Mouse (Mus musculus) inflammation-experienced regulatory T-cells, adult 16 weeks (primary cell): ENCODE results near the gene Stkld1. TPM values are rescaled to one million over a fixed set of nuclear protein-coding genes. Genes with fewer than 3 reads are reported as not detected.

Source experiments
- polyA plus RNA-seq: library from polyadenylated mRNA; unstranded; fragments of 100-300 nt; shearing (Covaris generic); gene quantifications from one replicate; pipeline ENCODE4 v1.2.1, GENCODE M21; 2017

Stkld1 gene
- 0.57 TPM for polyA plus RNA-seq

DNA sequence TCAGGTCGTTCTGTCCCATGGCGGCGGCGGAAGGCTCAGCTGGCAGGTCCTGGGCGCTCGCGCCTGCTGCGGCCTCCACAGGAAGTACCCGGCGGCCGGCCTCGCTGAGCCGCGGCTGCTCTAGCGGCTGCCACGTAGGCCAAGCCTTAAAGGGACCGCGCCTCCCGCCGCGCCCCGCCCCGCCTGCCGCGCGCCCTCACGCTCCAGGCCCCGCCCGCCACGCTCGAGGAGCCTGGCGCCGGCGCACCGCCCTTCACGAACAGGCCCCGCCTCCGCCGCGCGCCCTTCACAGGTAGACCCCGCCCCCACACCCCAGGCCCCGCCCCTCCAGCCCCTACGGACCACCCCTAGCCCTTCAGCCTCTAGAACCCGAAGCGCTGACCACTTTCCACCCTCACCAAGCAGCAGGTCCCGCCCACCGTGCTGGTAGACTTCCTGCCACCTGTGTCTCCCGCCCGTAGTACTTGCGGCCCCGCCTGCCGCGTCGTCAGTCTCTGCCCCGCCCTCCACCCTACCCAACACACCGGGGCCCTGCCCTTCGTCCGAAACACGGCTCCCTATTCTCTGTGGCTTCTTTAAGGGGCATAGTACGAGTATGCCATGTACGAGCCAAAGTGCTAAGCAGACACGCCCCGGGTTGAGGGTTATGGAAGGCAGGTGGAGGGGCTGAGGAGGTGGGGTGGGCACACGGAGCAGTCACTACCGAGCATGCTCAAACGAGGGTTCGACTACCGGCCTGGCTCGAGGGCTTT lies at the start of gene Stkld1, which contains the start of gene Surf4:
TSS of gene Stkld1 (plus strand) at position 744 of the 752 bp plus-strand sequence.
TSS of gene Surf4 (minus strand) at position 625 of the 752 bp plus-strand sequence.

DNA sequence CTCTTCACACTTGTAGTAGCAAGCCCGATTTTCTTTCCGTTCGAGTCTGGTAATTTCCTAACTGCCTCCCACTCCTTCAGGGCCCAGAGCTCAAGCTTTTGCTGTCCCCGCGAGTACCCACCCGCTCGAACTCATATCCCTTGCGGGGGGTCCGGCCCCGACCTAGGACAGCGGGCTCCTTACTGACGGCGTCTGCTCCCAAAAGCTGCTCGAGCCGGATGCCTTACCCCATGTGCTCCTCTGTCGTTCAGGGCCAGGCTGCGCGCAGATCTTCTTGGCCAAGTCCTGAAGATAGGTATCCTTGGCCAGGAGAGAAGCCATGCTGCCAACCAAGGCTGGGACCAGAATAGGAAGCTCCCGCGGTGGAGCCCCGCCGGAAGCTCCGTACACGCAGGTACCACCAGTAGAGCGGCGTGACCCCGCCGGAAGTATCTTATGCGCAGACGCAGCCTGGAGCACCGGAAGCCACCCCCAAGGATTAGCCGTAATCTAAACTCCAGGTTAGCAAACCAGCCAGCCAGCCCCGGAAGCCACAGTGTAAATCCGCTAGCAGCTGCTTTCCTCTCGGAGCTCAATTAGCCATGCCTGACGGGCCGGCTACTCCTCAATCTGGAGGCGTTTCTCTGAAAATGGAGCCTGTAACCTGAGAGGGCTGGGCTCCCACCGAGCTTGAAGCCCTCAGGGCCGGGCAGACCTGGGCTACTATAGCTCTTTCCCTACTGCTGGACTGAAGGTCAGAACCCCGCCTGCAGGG lies 31.2 kb upstream of the Stkld1 start, which contains the start of gene Surf6:
TSS of gene Surf6 (minus strand) at position 413 of the 754 bp plus-strand sequence.

DNA sequence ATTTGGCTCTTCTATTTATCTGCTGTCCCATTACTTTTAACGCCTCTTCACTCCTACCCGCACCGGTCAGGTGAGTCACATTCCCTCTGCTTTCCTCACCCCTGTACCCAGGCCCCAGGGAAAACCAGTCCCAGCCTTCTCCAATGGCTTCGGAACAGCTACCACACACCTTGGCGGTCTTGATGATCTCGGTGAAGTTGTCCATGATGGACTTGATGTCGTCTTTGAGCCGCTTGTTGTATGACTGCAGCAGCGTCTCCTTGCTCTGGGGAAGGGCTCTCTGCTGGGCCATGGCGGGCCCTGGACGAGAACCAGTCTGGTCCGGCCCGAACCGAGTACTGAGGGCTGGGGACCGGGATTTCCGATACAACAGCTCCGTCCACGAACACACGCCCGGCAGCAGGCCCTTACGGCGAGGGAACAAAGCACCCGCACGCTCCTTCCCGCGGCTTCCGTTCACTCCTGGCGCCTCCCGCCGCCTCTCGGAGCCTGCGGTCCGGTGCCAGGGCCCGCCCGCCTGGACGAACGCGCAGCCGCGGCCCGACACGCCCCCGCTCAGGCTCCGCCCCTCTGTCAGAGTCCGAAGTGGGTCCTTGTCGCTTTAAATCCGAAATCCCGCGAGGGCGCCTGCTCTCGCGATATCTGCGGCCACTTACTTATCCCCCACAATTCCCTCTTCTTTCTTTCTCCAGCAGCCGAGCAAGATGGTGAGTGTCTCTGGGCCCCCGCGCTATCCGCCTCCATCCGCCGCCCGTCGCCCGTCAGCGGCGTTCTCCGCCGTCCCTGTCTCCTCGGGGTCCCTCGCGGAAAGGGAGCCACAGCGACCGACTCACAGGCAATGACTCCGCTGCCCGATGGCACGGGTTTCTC lies 23.5 kb upstream of the Stkld1 start, which contains the start of the genes Med22 and Rpl7a:
TSS of gene Med22 (minus strand) at position 554 of the 870 bp plus-strand sequence.
TSS of gene Rpl7a (plus strand) at position 641 of the 870 bp plus-strand sequence.

DNA sequence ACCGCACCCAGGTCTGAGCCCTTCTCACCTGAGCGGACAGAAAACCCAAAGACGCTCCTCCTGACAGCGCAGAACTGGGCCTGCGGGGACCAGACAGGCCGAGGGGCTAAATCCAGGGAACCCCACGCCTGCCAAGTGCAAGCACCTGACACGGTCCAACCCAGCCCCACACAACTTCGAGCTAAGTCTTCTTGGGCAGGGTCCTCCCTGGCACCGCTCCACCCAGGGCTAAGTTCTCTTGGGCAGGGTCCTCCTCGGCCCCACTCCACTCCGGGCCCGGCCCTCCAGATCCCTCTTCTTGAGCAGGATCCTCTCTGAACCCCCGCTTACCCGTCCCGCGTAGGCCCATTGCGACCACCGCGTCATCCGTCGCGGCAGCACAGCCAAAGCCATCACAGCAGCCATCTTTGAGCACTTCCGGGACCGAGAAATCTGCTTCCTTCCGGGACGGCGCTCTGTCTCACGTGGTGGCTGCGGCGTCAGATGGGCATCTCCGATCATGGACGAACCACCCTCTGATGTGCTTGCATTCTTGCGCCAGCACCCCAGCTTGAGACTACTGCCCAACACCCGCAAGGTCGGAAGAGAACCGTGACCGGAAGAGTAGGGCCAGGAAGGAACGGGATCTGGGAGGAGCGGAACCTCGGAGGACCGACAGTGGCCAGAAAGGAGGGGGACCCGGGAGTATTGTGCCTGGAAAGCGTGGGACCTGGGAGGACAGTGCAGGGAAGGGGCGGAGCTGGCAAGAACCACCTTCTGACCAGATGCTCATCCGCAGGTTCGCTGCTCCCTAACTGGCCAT lies 17.7 kb upstream of the Stkld1 start, which contains the start of the genes Surf2 and Surf1:
TSS of gene Surf2 (plus strand) at position 441 of the 802 bp plus-strand sequence.
TSS of gene Surf1 (minus strand) at position 604 of the 802 bp plus-strand sequence.

DNA sequence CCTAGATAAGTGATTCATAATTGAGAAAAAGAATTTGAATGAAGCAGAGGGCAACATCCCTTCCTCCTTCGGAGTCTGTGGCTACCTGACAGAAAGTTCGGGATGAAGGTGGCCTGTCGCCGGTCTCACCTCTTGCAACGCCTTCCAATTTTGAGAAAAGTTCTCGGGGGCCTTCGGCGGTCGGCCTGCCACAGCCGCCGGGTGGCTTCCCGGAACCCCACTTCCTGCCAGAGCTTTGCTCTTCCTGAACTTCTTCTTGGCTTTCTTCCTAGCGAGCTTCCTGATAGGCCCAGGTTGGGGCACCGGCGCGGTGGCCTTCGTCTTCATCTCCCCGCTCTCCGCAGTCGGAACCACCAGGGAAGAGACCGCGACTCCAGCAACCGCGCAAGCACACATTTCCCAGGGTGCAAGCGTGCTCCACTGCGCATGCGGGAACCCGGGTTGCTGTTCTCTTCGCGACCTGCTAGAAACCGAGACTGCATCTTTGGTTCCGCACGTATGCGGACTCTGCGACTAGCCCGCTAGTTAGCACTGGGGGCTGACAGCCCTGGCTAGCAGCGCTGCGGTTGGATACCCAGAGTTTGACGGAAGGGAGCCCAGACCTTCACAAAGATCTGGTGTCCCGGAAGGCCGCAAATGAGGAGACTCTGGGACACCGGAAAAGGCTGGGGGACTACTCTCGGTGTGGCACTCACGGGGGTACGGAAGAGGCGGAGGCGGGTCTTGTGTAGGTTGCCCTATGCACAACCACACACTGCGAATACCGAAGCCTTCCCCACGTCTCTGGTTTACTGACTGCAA lies 30.3 kb downstream of the Stkld1 start, which contains the start of gene Rexo4:
TSS of gene Rexo4 (minus strand) at position 464 of the 801 bp plus-strand sequence.

DNA sequence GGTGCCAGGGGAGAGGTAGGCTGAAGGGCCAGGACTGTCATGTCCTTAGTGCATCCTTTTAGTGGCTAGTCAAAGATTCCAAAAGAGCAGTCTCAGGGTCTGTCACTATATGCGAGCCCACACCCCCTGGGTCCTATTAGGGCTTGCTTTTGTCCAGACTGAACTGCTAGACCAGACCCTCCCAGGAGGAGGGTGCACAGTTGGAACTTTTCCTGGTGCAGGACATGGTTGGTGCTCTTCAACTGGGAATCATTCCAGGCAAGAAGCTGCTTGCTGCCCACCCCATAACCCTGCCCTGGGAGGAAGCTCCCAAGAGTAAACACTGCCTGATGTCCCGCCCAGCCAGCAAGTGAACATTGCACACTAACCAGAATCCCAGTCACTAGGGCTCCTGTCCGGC lies 39.3 kb downstream of the Stkld1 start, which contains the start of gene Adamts13:
TSS of gene Adamts13 (plus strand) at position 301 of the 400 bp plus-strand sequence.

Other genes starting within 250 kb of the Stkld1 start
- gene Abo, start 69.1 kb upstream of the Stkld1 start, polyA plus RNA-seq = not detected
- 48.2 TPM for gene Surf6, start 31.2 kb upstream of the Stkld1 start, polyA plus RNA-seq
- gene Med22, start 23.4 kb upstream of the Stkld1 start, polyA plus RNA-seq = 49.9 TPM
- gene Rpl7a, start 23.3 kb upstream of the Stkld1 start, polyA plus RNA-seq = 266 TPM
- gene Surf2, start 17.7 kb upstream of the Stkld1 start, polyA plus RNA-seq = 76.7 TPM
- gene Surf1, start 17.5 kb upstream of the Stkld1 start, polyA plus RNA-seq = 116 TPM
- gene Surf4, start 119 bp upstream of the Stkld1 start, polyA plus RNA-seq = 181 TPM
- 83.9 TPM for gene Rexo4, start 30.3 kb downstream of the Stkld1 start, polyA plus RNA-seq
- not detected for gene Adamts13, start 39.4 kb downstream of the Stkld1 start, polyA plus RNA-seq
- 32.6 TPM for gene Cacfd1, start 75.9 kb downstream of the Stkld1 start, polyA plus RNA-seq
- gene Slc2a6, start 94.0 kb downstream of the Stkld1 start, polyA plus RNA-seq = 5.2 TPM
- gene Mymk, start 138.1 kb downstream of the Stkld1 start, polyA plus RNA-seq = not detected
- 0.24 TPM for gene Adamtsl2, start 145.3 kb downstream of the Stkld1 start, polyA plus RNA-seq
- gene Fam163b, start 208.4 kb downstream of the Stkld1 start, polyA plus RNA-seq = 0.16 TPM
- not detected for gene Dbh, start 231.2 kb downstream of the Stkld1 start, polyA plus RNA-seq